Mouse (Mus musculus): Measurements from ENCODE around the gene Ttll8. TPM values are rescaled to one million over a fixed set of nuclear protein-coding genes. Genes with fewer than 3 reads are reported as not detected.

Gene Ttll8
- total and polyA plus RNA-seq, 2 experiments from 2014 or later = not detected

DNA sequence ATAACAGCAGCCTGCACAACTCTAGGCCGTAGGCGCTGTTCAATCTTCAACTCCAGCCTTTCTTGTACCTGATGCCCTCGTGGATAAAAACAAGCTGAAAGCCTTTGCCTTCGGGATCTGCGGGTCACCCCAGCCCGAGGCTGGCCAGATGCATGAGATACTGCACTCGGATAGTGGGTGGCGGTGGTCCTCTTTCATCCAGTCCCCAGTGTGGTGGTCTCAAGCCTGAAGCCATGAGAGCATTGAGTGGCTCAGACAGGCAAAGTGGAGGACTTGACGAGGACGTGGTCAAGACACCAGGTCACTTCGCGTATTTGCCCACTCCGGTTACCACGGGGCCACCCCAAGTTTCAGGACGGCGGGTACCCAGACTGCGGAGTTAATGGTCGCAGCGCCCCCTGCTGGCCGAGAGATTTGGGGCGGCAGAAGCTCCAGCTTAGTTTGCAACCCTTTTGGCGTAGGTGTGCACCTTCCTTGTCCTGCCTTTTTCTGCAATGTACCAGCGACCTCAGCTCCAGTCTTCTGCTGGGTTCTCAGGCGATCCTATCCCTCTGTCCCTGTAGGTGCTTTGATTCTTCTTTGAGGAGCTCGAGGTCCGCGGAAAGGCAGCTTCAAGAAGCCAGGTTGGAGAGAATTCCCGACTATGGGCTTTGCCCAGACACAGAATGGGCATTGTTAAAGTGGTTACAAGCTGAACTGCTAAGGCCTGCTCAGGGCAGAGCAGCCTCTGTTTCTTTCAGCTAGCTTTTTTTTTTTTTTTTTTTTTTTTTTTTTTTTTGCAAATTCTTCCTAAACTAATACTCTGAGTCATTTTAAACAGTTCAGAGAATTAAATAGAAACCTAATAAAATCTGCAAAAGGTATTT is 77.8 kb downstream of the Ttll8 start:
- Histone ChIP-seq H3K4me1 (ENCODE audit: control insufficient read depth, insufficient read depth) (peaks cover 10% of the 10 kb centered on the region), H3K27me3 (ENCODE audit: control insufficient read depth, insufficient read depth, low read length) (no peaks in the 10 kb centered on the region), H3K36me3 (replicated peaks; ENCODE audit: control insufficient read depth, insufficient read depth, low read length) (no peaks in the 10 kb centered on the region), H3K9me3 (replicated peaks; ENCODE audit: control insufficient read depth, low read length) (no peaks in the 10 kb centered on the region), H3K27ac (ENCODE audit: low read depth) (peak overlapping the region; percentile 16; the same call in 1 of the 2 replicates), H3K4me2 (ENCODE audit: low read depth, low read length) (peak overlapping the region; percentile 35), H3K9ac (replicated peaks; ENCODE audit: low read depth, low read length) (no peak overlapping the region), H3K4me3 (ENCODE audit: low read depth, low read length) (no peak overlapping the region)
- TF ChIP-seq CTCF (IDR thresholded peaks at IDR 0.05; ENCODE audit: low read depth) (peak; percentile 90), EP300 (IDR thresholded peaks at IDR 0.05; ENCODE audit: low read depth) (no peak)
- peak; percentile 60 for DNase-seq (ENCODE audit: low spot score)
- WGBS = 13% methylated on average over 28 of the region's 28 CpGs
- peak; percentile 65 for ATAC-seq (ENCODE audit: insufficient read depth, low read depth)

DNA sequence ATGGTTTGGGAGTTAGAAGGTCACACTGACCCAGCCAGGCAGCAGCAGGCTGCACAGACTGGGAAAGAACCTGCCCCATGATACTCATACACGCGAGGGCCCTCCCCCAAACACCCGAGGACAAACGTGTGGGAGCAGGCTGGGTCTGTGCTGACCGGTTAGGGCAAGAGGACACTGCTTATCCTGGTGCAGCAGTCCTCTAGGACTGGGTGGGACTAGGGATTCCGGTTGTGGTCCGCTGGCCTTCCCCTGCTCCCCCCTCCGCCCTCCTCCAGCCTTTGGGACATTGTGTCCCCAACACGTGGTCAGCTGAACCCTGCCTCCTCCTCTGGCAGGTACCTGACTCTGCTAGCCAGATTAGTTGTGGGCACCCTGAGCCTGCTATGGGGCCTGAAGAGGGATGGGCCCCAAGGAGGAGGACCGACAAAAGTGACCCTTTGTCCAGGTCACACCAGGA is 78.6 kb downstream of the Ttll8 start:
- 21% methylated on average over 10 of the region's 10 CpGs for WGBS
- Histone ChIP-seq H3K36me3 (replicated peaks; ENCODE audit: control insufficient read depth, insufficient read depth, low read length) (no peaks in the 10 kb centered on the region), H3K4me2 (ENCODE audit: low read depth, low read length) (no peak overlapping the region), H3K9ac (replicated peaks; ENCODE audit: low read depth, low read length) (no peak overlapping the region), H3K27me3 (ENCODE audit: control insufficient read depth, insufficient read depth, low read length) (no peaks in the 10 kb centered on the region), H3K4me1 (ENCODE audit: control insufficient read depth, insufficient read depth) (peaks cover 10% of the 10 kb centered on the region), H3K27ac (ENCODE audit: low read depth) (peak overlapping the region; percentile 16; the same call in 1 of the 2 replicates), H3K9me3 (replicated peaks; ENCODE audit: control insufficient read depth, low read length) (no peaks in the 10 kb centered on the region), H3K4me3 (ENCODE audit: low read depth, low read length) (no peak overlapping the region)
- DNase-seq (ENCODE audit: low spot score) = peak; percentile 52
- TF ChIP-seq CTCF (IDR thresholded peaks at IDR 0.05; ENCODE audit: low read depth) = no peak
- TF ChIP-seq EP300 (IDR thresholded peaks at IDR 0.05; ENCODE audit: low read depth) = peak; percentile 81
- peak; percentile 82 for ATAC-seq (ENCODE audit: insufficient read depth, low read depth)

DNA sequence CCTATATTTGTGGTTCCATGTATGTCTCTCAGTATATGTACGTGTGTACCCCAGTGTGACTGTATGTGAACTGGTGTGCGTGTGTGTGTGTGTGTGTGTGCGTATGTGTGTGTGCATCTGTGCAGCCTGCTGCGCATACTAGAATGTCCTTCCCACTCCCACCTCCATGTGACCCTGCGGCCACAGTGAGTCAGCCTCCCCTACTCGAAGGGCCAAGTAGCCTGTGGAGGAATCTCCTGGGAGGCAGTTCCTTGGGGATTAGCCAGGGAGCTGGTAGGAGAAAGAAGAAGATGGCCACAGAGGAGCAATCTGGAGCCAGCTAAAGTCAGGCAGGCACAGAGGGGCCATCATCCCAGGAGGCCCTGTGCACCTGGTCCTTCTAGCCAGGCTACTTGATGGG is 79.7 kb downstream of the Ttll8 start:
- no peak overlapping the region for H3K4me3 ChIP-seq (ENCODE audit: low read depth, low read length)
- no peak for DNase-seq (ENCODE audit: low spot score)
- no peak overlapping the region for H3K4me2 ChIP-seq (ENCODE audit: low read depth, low read length)
- H3K9me3 ChIP-seq (replicated peaks; ENCODE audit: control insufficient read depth, low read length) = no peaks in the 10 kb centered on the region
- no peaks in the 10 kb centered on the region for H3K36me3 ChIP-seq (replicated peaks; ENCODE audit: control insufficient read depth, insufficient read depth, low read length)
- no peak overlapping the region for H3K9ac ChIP-seq (replicated peaks; ENCODE audit: low read depth, low read length)
- H3K27ac ChIP-seq (ENCODE audit: low read depth) = no peak overlapping the region
- peaks cover 14% of the 10 kb centered on the region for H3K4me1 ChIP-seq (ENCODE audit: control insufficient read depth, insufficient read depth)
- ATAC-seq (ENCODE audit: insufficient read depth, low read depth) = no peak
- no peaks in the 10 kb centered on the region for H3K27me3 ChIP-seq (ENCODE audit: control insufficient read depth, insufficient read depth, low read length)
- no peak for TF ChIP-seq EP300 (IDR thresholded peaks at IDR 0.05; ENCODE audit: low read depth)
- no peak for TF ChIP-seq CTCF (IDR thresholded peaks at IDR 0.05; ENCODE audit: low read depth)
- 87% methylated on average over 6 of the region's 6 CpGs for WGBS

DNA sequence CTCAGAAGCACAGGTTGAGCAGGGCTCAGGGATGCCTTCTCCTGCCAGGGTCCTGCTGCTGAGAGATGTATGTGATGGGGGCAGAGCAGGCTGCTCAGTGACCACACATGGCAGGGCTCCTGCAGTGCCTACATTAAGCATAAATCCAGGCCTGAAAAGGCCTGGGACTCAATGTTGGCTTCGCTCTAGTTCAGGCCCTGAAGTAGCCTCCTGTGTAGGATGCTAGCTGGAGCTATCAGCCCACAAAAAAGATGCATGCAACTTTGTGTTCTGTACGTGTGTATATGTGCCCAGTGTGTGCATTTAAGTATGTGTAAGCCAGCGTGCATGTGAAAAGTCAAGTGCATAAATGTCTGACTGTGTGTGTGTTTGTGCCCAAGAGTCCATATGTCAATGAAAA is 80.2 kb downstream of the Ttll8 start:
- Histone ChIP-seq H3K4me2 (ENCODE audit: low read depth, low read length) (no peak overlapping the region), H3K9ac (replicated peaks; ENCODE audit: low read depth, low read length) (no peak overlapping the region), H3K36me3 (replicated peaks; ENCODE audit: control insufficient read depth, insufficient read depth, low read length) (no peaks in the 10 kb centered on the region), H3K27ac (ENCODE audit: low read depth) (no peak overlapping the region), H3K9me3 (replicated peaks; ENCODE audit: control insufficient read depth, low read length) (no peaks in the 10 kb centered on the region), H3K4me1 (ENCODE audit: control insufficient read depth, insufficient read depth) (peaks cover 15% of the 10 kb centered on the region), H3K4me3 (ENCODE audit: low read depth, low read length) (no peak overlapping the region), H3K27me3 (ENCODE audit: control insufficient read depth, insufficient read depth, low read length) (no peaks in the 10 kb centered on the region)
- ATAC-seq (ENCODE audit: insufficient read depth, low read depth) (no peak), DNase-seq (ENCODE audit: low spot score) (no peak)
- 95% methylated on average over 3 of the region's 3 CpGs for WGBS
- TF ChIP-seq CTCF (IDR thresholded peaks at IDR 0.05; ENCODE audit: low read depth) = no peak
- no peak for TF ChIP-seq EP300 (IDR thresholded peaks at IDR 0.05; ENCODE audit: low read depth)

DNA sequence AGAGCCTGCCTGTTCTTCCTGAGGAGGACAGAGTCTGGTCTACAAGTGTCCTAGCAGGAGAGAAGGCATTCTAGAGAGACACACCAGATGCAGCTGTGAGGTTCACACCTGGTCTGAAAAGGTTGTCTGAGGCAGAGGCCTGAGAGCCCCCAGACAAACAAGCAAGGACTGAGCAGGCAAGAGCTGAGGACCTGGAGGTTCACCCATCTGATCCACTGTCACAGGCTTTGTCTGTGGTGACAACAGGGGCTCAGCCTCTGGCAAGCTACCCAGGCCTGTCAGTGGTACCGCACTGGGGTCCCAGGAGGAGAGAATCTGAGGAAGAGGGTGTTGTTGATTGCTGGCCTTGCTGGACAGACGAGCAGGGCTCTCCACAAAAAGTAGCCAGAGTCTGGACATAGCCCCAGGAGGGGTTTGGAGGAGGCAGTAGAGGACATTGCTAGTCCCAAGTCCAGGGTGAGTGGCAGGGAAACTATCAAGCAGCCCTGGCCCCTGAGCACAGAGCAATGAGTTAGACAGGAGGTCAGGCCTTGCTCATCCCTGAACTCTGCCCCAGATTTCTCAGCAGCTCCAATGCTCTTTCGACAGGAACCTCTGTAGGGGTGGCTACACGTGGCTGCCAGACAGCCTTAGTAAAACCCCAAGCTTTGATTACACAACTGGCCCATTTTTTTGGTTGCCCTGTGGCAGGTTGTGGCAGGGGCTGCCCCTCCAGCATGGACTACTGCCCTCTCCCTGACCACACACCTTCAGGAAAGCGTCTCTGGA is 83.6 kb downstream of the Ttll8 start:
- ATAC-seq (ENCODE audit: insufficient read depth, low read depth) (no peak), DNase-seq (ENCODE audit: low spot score) (no peak)
- H3K36me3 ChIP-seq (replicated peaks; ENCODE audit: control insufficient read depth, insufficient read depth, low read length) = peaks cover 11% of the 10 kb centered on the region
- no peak for TF ChIP-seq EP300 (IDR thresholded peaks at IDR 0.05; ENCODE audit: low read depth)
- no peak for TF ChIP-seq CTCF (IDR thresholded peaks at IDR 0.05; ENCODE audit: low read depth)
- no peak overlapping the region for H3K4me3 ChIP-seq (ENCODE audit: low read depth, low read length)
- no peak overlapping the region for H3K9ac ChIP-seq (replicated peaks; ENCODE audit: low read depth, low read length)
- H3K9me3 ChIP-seq (replicated peaks; ENCODE audit: control insufficient read depth, low read length) = no peaks in the 10 kb centered on the region
- no peaks in the 10 kb centered on the region for H3K27me3 ChIP-seq (ENCODE audit: control insufficient read depth, insufficient read depth, low read length)
- no peak overlapping the region for H3K27ac ChIP-seq (ENCODE audit: low read depth)
- H3K4me1 ChIP-seq (ENCODE audit: control insufficient read depth, insufficient read depth) = peaks cover 39% of the 10 kb centered on the region
- H3K4me2 ChIP-seq (ENCODE audit: low read depth, low read length) = no peak overlapping the region
- 74% methylated on average over 5 of the region's 5 CpGs for WGBS
